Mouse (Mus musculus): ENCODE measurements around the gene Arap1.

- TF ChIP-seq CTCF (IDR thresholded peaks at IDR 0.05; ENCODE audit: extremely low read depth, insufficient read depth, low read length) (no peak), POLR2A (IDR thresholded peaks at IDR 0.05; ENCODE audit: extremely low read depth, insufficient read depth, low read length) (no peak)
Observed at GRCm38 (mm10) chr7:101376701-101377340, 29.0 kb downstream of the Arap1 start.
